Mouse (Mus musculus): ENCODE data around the gene Prim2.

Prim2 gene

GRCm38 (mm10) chr1:33495586-33495985 is 174.0 kb downstream of the Prim2 start:
- no peak for DNase-seq (ENCODE audit: inconsistent age in 2 of 2, low spot score in 1 of 2)

- no peak for DNase-seq (ENCODE audit: inconsistent age in 2 of 2, low spot score in 1 of 2)
Observed at GRCm38 (mm10) chr1:33495203-33495553, 174.4 kb downstream of the Prim2 start.

- no peak for DNase-seq (ENCODE audit: inconsistent age in 2 of 2, low spot score in 1 of 2)
Observed at GRCm38 (mm10) chr1:33494524-33495202, 174.9 kb downstream of the Prim2 start.

- DNase-seq (ENCODE audit: inconsistent age in 2 of 2, low spot score in 1 of 2) = no peak
Observed at GRCm38 (mm10) chr1:33490220-33490619, 179.4 kb downstream of the Prim2 start.

- DNase-seq (ENCODE audit: inconsistent age in 2 of 2, low spot score in 1 of 2) = no peak
Observed at GRCm38 (mm10) chr1:33488372-33488771, 181.2 kb downstream of the Prim2 start.

GRCm38 (mm10) chr1:33483746-33484145 is 185.8 kb downstream of the Prim2 start:
- no peak for DNase-seq (ENCODE audit: inconsistent age in 2 of 2, low spot score in 1 of 2)

- no peak for DNase-seq (ENCODE audit: inconsistent age in 2 of 2, low spot score in 1 of 2)
Observed at GRCm38 (mm10) chr1:33480382-33480781, 189.2 kb downstream of the Prim2 start.

- no peak for DNase-seq (ENCODE audit: inconsistent age in 2 of 2, low spot score in 1 of 2)
Observed at GRCm38 (mm10) chr1:33471069-33471468, 198.5 kb downstream of the Prim2 start.

GRCm38 (mm10) chr1:33470222-33470621 is 199.4 kb downstream of the Prim2 start:
- DNase-seq (ENCODE audit: inconsistent age in 2 of 2, low spot score in 1 of 2) = no peak

- DNase-seq (ENCODE audit: inconsistent age in 2 of 2, low spot score in 1 of 2) = no peak
Observed at GRCm38 (mm10) chr1:33464234-33464633, 205.4 kb downstream of the Prim2 start.

- DNase-seq (ENCODE audit: inconsistent age in 2 of 2, low spot score in 1 of 2) = no peak
Observed at GRCm38 (mm10) chr1:33460703-33461102, 208.9 kb downstream of the Prim2 start.

- DNase-seq (ENCODE audit: inconsistent age in 2 of 2, low spot score in 1 of 2) = no peak
Observed at GRCm38 (mm10) chr1:33460262-33460661, 209.3 kb downstream of the Prim2 start.

- DNase-seq (ENCODE audit: inconsistent age in 2 of 2, low spot score in 1 of 2) = no peak
Observed at GRCm38 (mm10) chr1:33458950-33459349, 210.6 kb downstream of the Prim2 start.

- DNase-seq (ENCODE audit: inconsistent age in 2 of 2, low spot score in 1 of 2) = no peak
Observed at GRCm38 (mm10) chr1:33454251-33454650, 215.3 kb downstream of the Prim2 start.

GRCm38 (mm10) chr1:33453299-33453698 is 216.3 kb downstream of the Prim2 start:
- DNase-seq (ENCODE audit: inconsistent age in 2 of 2, low spot score in 1 of 2) = no peak

GRCm38 (mm10) chr1:33447179-33447578 is 222.4 kb downstream of the Prim2 start:
- DNase-seq (ENCODE audit: inconsistent age in 2 of 2, low spot score in 1 of 2) = no peak

GRCm38 (mm10) chr1:33436167-33436566 is 233.4 kb downstream of the Prim2 start:
- DNase-seq (ENCODE audit: inconsistent age in 2 of 2, low spot score in 1 of 2) = no peak

All from adrenal gland, adult (tissue).